Mouse (Mus musculus) stomach, postnatal 0 days (tissue): Measurements from ENCODE around the gene Kdm5a. TPM values are rescaled to one million over a fixed set of nuclear protein-coding genes. Genes with fewer than 3 reads are reported as not detected.
A peak's percentile ranks its signal among the peaks of the same experiment; 100 is the strongest.

Source experiments
- ATAC-seq: fragments of 200-750 bp; cut with Nextera tagmentation; 2 replicates; pipeline ENCODE4 v1.8.0; 2017; ENCODE audit not compliant: low FRiP score, low TSS enrichment
- DNase-seq: peaks from one replicate; pipeline ENCODE4 v3.0.0-alpha.2; 2016; ENCODE audit warnings: low spot score
- H3K27ac ChIP-seq: fragments of 300-500 bp; sonication (generic); replicated peaks from 2 replicates; pipeline ENCODE4 v1.5.1; 2014; ENCODE audit warnings: mild to moderate bottlenecking, control low read depth
- H3K27me3 ChIP-seq: fragments of 300-500 bp; sonication (generic); 2 replicates; pipeline ENCODE4 v1.6.1; 2014; ENCODE audit warnings: low read length; ENCODE audit not compliant: control insufficient read depth, insufficient read depth
- H3K36me3 ChIP-seq: fragments of 300-500 bp; sonication (generic); 2 replicates; pipeline ENCODE4 v1.6.1; 2014; ENCODE audit warnings: low read length, mixed read lengths; ENCODE audit not compliant: control insufficient read depth, insufficient read depth
- H3K4me1 ChIP-seq: fragments of 300-500 bp; sonication (generic); replicated peaks from 2 replicates; pipeline ENCODE4 v1.6.1; 2014; ENCODE audit warnings: antibody characterized with exemption; ENCODE audit not compliant: control insufficient read depth, insufficient read depth
- H3K4me2 ChIP-seq: fragments of 300-500 bp; sonication (generic); replicated peaks from 2 replicates; pipeline ENCODE4 v1.6.1; 2014; ENCODE audit warnings: low read depth, mild to moderate bottlenecking, control low read depth, moderate library complexity
- H3K4me3 ChIP-seq: fragments of 300-500 bp; sonication (generic); 2 replicates; pipeline ENCODE4 v1.5.1; 2014; ENCODE audit warnings: low read depth, low read length, control low read depth
- H3K9ac ChIP-seq: fragments of 300-500 bp; sonication (generic); 2 replicates; pipeline ENCODE4 v1.6.1; 2014; ENCODE audit warnings: mild to moderate bottlenecking, low read length, control low read depth, mixed read lengths
- H3K9me3 ChIP-seq: fragments of 300-500 bp; sonication (generic); 2 replicates; pipeline ENCODE4 v1.6.1; 2016; ENCODE audit warnings: low read length; ENCODE audit not compliant: control insufficient read depth
- CTCF ChIP-seq: IDR thresholded peaks from 2 replicates; pipeline ENCODE4 v1.5.1; 2016; ENCODE audit warnings: antibody characterized with exemption, low read depth, mild to moderate bottlenecking, moderate library complexity
- EP300 ChIP-seq: optimal IDR thresholded peaks from 2 replicates; pipeline ENCODE3; 2016; ENCODE audit warnings: antibody characterized with exemption
- WGBS: fragments of 180-500 bp; shearing (Covaris S2); extraction: QIAGEN DNeasy Blood & Tissue Kit; methylation state at CpG from one replicate; pipeline ENCODE4 v1.1.7; 2014; 5-methylcytosine and 5-hydroxymethylcytosine counted together
- polyA plus RNA-seq: library from polyadenylated mRNA; unstranded; fragments of >200 nt; fragmentation: Nextera tagmentation; extraction: Ambion mirVana; gene quantifications from 2 replicates; pipeline ENCODE4 v1.2.1, GENCODE M21; 2015

Kdm5a gene
- polyA plus RNA-seq, 1 experiment from 2014 or later, result 23.1 TPM

- Histone ChIP-seq H3K4me3 (no peak overlapping the region), H3K4me2 (no peak overlapping the region), H3K9ac (no peak overlapping the region), H3K9me3 (no peaks in the 10 kb centered on the region), H3K36me3 (no peaks in the 10 kb centered on the region), H3K27ac (no peak overlapping the region), H3K4me1 (no peaks in the 10 kb centered on the region), H3K27me3 (peaks cover 2% of the 10 kb centered on the region; the same call in 1 of the 2 replicates)
- 64% methylated on average over 4 of the region's 4 CpGs for WGBS
- DNase-seq, result no peak
- no peak for ATAC-seq
- TF ChIP-seq CTCF (no peak), EP300 (no peak)
Measured at GRCm38 (mm10) chr6:120465393-120465792, 101.5 kb downstream of the Kdm5a start.

- ATAC-seq, result no peak
- H3K4me2 ChIP-seq, result no peak overlapping the region
- no peak overlapping the region for H3K4me3 ChIP-seq
- H3K4me1 ChIP-seq, result no peaks in the 10 kb centered on the region
- H3K36me3 ChIP-seq, result no peaks in the 10 kb centered on the region
- peaks cover 2% of the 10 kb centered on the region; the same call in 1 of the 2 replicates for H3K27me3 ChIP-seq
- no peak for DNase-seq
- no peaks in the 10 kb centered on the region for H3K9me3 ChIP-seq
- 74% methylated on average over 10 of the region's 10 CpGs for whole genome bisulfite sequencing
- no peak for TF ChIP-seq EP300
- TF ChIP-seq CTCF, result no peak
- H3K9ac ChIP-seq, result no peak overlapping the region
- no peak overlapping the region for H3K27ac ChIP-seq
Measured at GRCm38 (mm10) chr6:120466609-120467329, 102.8 kb downstream of the Kdm5a start.

GRCm38 (mm10) chr6:120468259-120468658 is 104.3 kb downstream of the Kdm5a start:
- Histone ChIP-seq H3K9me3 (no peaks in the 10 kb centered on the region), H3K9ac (no peak overlapping the region), H3K4me2 (no peak overlapping the region), H3K36me3 (no peaks in the 10 kb centered on the region), H3K27ac (no peak overlapping the region), H3K4me1 (no peaks in the 10 kb centered on the region), H3K4me3 (no peak overlapping the region), H3K27me3 (peaks cover 2% of the 10 kb centered on the region; the same call in 1 of the 2 replicates)
- no peak for ATAC-seq
- DNase-seq, result no peak
- WGBS, result 88% methylated on average over 4 of the region's 4 CpGs
- TF ChIP-seq CTCF (no peak), EP300 (no peak)

- Histone ChIP-seq H3K4me2 (no peak overlapping the region), H3K9me3 (no peaks in the 10 kb centered on the region), H3K9ac (no peak overlapping the region), H3K4me3 (no peak overlapping the region), H3K27ac (no peak overlapping the region), H3K4me1 (no peaks in the 10 kb centered on the region), H3K36me3 (no peaks in the 10 kb centered on the region), H3K27me3 (no peaks in the 10 kb centered on the region)
- ATAC-seq (no peak), DNase-seq (no peak)
- TF ChIP-seq CTCF (peak; percentile 36), EP300 (no peak)
- WGBS, result 69% methylated on average over 3 of the region's 3 CpGs
Measured at GRCm38 (mm10) chr6:120469268-120469667, 105.3 kb downstream of the Kdm5a start.

- DNase-seq (no peak), ATAC-seq (no peak)
- H3K9ac ChIP-seq, result no peak overlapping the region
- no peak overlapping the region for H3K4me3 ChIP-seq
- H3K9me3 ChIP-seq, result no peaks in the 10 kb centered on the region
- no peaks in the 10 kb centered on the region for H3K4me1 ChIP-seq
- no peak overlapping the region for H3K4me2 ChIP-seq
- H3K36me3 ChIP-seq, result no peaks in the 10 kb centered on the region
- TF ChIP-seq EP300 (no peak), CTCF (no peak)
- H3K27ac ChIP-seq, result no peak overlapping the region
- H3K27me3 ChIP-seq, result no peaks in the 10 kb centered on the region
Measured at GRCm38 (mm10) chr6:120469770-120470169, 105.8 kb downstream of the Kdm5a start.

GRCm38 (mm10) chr6:120470666-120471065 is 106.7 kb downstream of the Kdm5a start:
- H3K4me2 ChIP-seq, result no peak overlapping the region
- H3K4me3 ChIP-seq, result no peak overlapping the region
- no peak for TF ChIP-seq EP300
- no peak for TF ChIP-seq CTCF
- no peak overlapping the region for H3K9ac ChIP-seq
- no peaks in the 10 kb centered on the region for H3K9me3 ChIP-seq
- WGBS, result 62% methylated on average over 1 of the region's 1 CpGs
- H3K27me3 ChIP-seq, result no peaks in the 10 kb centered on the region
- H3K36me3 ChIP-seq, result no peaks in the 10 kb centered on the region
- no peak overlapping the region for H3K27ac ChIP-seq
- H3K4me1 ChIP-seq, result no peaks in the 10 kb centered on the region
- DNase-seq (no peak), ATAC-seq (0 out of 2 replicates have a peak, but pooled peaks have one; percentile 13)
